Mouse (Mus musculus): ENCODE data around the gene Kcnh4.
A peak's percentile ranks its signal among the peaks of the same experiment; 100 is the strongest.
"Not testable (repeated sequence)": the region's sequence is repeated elsewhere in the genome, so short reads cannot be mapped to it uniquely, and the experiment has no call there.

The Kcnh4 gene

DNA sequence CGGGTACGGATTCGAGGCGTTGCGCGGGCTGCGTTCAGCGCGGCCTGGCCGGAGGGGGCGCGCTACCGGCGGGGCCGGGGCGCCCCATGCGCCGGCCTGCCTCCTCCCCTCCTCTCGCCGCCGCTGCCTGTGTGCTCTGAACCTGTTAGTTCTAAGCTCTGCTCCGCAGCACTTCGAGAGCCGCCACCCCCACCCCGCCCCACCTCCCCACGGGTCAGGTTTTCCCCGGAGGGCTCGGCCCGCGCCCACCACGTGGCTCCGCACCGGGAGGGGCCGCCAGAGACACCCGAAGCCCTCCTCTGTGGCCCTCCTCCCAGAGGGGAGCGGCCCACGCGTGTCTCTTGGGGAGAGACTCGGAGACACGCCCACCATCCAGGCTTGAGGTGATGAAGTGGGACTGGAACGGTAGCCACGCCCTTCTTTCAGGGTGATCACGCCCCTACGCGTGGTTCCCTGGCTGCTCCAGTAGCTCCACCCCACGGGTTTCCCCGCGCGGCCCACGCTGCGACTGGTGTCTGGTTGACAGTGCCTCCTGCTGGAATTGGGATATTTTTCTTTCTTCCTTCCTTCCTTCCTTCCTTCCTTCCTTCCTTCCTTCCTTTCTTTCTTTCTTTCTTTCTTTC is at the start of gene Kcnh4:
TSS of gene Kcnh4 (minus strand) at position 332 of the 623 bp plus-strand sequence.
- DNase-seq, result peak; percentile 91 to 93

DNA sequence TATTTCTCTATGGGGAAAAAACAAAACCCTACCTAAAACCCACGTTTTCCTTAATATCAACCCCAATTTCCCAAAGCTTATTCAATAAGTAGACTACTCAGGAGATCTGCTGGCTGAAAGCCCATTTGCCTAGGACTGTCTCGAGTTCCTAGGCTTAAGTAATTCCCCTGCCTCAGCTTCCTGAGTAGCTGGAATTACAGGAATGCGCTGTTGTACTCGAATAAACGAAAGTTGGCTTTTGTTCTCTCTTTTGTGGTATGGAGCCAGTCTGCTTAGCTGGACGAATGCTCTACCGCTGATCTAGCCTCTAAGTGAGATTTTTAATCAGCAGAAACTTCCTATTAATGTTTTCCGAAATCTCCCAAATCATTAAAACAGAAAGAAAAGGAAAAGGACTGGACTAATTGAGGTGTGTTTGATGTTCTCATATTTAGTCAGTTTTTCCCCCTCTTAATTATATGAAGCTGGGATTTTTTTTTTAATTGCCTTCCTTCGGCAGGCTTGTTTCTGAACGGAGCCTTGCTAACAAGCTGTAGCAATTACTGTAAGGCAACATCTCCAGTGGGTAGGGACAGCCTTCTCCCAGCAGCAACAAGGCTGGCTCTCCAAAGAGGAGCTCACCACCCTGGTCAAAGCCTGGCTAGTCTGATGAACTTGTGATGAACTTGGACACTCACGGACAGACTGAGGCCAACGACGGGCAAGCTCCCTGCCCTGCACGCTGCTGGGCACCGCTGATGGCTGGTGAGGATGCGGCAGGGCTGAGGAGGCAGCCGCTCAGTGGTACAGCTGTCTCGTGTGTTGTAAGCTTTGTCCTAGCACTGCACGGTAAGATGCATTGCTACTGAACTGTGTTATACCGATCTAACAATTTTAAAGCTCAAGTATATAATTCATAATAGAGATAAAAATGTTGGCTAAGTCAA is 46.9 kb upstream of the Kcnh4 start:
- DNase-seq, result no peak

DNA sequence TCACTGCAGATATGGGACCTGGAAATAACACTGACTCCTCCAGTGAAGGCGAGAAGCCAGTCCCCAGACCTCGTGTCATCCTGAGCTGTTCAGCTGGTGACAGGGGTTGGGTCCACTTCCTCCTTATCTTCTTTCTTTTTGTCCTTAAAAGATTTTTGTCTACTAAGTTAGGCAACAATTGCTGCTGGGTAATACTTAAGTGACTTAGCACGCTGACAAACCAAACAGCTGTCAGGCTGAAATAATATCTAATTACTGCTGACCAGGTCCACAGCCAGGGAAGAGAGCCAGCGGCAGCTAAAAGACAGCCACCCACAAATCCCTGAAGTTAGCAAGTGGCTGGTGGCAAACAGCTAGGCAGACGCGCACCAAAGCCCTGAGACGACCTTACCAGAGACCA is 45.8 kb upstream of the Kcnh4 start:
- DNase-seq, result no peak

DNA sequence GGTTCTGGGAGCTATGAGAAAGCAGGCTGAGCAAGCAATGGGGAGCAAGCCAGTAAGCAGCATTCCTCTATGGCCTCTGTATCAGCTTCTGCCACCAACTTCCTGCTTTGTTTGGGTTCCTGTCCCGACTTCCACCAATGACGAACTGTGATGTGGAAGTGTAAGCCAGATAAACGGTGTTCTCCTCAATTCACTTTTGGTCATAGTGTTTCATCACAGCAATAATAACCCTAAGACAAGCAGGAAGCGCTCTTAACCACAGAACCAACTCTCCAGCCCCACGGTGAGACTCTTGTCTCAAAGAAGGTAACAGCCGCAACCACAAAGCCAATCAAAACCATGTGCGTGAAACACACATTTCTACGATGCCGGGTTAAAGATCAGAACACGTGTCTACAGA is 44.7 kb upstream of the Kcnh4 start:
- DNase-seq, result no peak

DNA sequence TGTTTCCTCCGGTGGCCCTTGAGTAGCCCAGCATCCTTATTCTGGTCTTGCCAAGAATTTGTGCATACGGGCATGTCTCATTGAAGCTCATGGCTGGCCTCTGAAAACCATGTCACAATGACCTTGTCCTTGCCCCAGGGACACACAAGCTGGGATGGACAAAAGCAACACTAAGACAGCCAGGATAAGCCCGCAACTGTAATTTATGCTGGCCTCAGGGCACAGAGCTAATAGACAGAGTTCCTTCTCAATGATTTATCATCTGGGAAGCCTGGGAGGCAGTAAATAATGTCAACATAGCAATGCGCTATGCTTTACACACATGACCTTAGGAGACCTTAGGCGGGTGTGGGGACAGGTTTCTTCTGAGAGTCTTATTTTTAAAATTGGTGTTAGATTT is 39.7 kb upstream of the Kcnh4 start:
- no peak for DNase-seq

DNA sequence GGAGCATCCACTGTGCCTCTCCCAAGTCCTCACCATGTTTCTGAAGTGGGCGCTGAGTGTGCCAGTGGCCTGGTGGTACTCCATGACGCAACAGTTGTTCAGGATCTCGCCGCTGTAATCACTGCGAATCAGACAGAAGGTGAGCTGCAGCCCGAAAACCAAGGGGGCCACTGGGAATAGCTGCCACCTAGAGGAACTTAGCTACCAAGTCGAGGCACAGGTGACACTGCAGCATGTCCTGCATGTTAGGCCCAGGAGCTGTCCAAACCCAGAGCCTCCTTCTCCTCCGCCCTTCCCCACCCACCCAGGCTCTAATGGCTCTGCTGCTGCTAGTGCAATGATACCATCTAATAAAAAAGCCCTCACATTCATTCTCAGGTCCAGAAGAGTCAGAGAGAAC is 36.8 kb upstream of the Kcnh4 start:
- DNase-seq, result no peak

DNA sequence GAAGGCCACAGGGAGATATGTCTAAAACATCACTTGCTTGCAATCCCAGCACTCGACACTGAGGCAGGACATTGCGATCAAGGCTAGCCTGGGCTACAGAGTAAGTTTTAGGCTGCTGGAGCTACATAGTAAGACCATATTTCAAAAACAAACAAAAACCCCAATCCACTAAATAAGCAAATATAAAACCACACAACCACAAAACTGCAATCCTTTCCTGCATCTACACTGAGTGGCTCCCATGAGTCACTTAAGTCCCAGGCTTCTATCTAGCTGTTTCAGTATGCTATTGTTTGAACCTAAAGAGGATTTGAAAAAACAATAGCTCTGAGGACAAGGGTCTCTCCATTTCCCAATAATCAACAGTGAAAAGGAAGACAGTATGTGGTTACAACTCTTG is 35.6 kb upstream of the Kcnh4 start:
- no peak for DNase-seq

DNA sequence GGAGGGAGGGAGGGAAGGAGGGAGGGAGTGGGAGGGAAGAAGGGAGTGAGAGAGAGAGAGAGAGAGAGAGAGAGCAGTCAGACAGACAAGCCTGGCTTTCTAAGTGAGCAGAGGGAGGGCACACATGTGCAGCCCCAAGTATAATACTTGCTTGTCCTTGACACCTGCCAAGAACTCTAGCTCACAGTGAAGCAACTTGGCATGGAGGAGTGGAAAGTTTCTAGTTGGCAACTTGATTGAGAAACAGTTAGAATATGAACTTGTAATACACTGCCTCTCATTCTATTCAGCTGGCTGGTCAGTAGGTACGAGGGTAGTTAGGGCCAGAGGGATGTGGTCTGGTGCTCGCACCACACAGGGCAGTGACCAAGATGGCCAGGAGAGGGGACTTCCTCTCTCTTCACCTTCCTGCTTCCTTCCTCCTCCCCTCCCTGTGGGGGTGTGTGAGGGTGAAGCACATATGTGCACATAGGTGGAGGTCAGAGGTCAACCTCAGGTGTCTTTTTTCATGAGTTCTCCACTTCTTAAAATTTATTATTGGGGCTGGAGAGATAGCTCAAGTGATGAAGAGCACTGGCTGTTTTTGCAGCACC is 31.8 kb upstream of the Kcnh4 start:
- DNase-seq, result no peak

DNA sequence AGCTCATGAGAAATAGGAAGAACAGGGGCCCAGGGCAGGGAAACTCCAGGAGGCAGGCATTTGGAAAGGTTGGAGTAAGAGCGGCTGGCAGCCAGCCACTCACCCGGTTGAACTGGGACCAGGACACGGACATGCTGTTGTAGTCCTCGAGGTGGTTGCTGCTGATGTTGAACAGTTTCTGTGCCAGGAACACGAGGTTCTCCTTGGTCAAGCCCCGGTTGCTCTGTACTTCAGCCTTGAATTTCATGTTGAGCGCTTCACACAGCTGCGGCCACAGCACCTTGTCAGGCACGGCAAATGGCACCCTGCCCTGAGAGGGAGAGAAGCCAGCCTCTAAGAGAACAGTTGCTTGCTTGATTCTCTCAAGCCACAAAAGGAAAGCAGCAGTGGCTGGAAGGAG is 30.9 kb upstream of the Kcnh4 start:
- DNase-seq, result not testable (repeated sequence)

DNA sequence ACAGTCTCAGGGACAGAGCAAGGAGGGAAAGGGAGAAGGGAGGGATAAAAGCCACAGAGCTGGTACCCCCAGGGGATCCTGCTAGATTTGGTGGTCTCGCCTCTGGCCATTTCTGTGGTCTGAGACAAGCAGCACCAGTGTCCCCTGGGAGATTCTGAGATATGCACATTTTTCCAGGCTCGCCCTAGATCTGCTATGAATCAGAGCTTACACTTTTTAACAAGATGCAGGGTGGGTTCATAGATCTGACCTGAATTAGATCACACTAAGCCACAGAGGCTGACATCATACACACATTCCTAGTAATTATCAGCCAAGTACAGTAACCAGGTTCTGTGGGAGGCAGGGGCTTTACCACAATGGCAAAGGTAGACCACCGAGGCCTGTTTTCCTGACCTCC is 30.0 kb upstream of the Kcnh4 start:
- no peak for DNase-seq

DNA sequence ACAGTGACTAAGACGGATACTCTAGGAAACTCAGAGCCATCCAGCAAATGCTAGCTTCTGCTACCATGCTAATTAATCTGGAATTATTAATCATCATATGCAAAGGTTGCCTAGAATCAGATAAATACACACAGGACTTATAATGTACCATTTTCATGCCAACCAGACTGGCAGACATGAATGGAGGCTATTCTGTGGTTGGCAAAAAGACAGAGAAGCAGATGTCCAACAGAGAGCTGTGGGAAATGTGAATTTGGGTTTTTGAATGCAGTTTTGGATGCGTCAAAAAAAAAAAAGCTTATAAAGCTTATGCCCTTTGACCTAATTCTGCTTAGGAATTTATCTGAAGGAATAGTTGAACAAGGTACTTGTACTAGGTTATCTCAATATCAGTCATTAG is 26.0 kb upstream of the Kcnh4 start:
- DNase-seq, result no peak

DNA sequence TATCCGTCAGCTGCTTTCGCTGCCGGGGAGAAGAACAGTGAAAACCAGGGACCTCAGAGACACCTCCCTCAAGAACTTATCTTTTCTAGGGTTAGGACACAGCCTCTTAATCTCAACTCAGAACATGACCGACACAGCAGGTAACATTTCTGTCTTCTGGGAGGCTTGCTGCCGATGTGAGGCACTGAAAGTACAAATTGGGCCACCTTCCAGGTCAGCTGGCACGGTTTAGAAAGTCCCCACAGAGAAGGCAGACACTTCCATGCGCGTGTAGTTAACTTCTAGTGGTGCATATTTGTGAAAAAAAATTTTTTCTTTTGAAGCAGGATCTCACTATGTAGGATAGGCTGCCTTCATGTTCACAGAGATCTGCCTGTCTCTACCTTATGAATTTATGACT is 24.5 kb upstream of the Kcnh4 start:
- no peak for DNase-seq

DNA sequence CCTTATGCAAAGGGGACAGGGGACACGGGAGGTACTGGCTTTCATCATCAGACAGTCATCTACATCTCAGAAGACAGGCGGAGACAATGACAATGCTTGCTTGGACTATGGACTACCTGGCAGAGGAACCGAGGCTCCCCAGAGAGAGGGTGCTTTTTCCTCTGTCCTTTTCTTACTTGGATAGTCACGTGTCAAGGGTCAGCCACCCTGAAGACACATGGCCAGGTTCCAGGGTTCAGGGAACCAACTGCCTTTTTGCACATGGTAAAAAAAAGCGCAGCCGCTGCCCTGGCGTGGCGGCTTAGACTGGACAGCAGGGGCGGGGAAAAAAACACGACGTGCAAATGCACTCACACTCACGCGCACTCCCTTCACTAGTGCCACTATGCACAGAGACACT is 22.8 kb upstream of the Kcnh4 start:
- DNase-seq, result no peak

DNA sequence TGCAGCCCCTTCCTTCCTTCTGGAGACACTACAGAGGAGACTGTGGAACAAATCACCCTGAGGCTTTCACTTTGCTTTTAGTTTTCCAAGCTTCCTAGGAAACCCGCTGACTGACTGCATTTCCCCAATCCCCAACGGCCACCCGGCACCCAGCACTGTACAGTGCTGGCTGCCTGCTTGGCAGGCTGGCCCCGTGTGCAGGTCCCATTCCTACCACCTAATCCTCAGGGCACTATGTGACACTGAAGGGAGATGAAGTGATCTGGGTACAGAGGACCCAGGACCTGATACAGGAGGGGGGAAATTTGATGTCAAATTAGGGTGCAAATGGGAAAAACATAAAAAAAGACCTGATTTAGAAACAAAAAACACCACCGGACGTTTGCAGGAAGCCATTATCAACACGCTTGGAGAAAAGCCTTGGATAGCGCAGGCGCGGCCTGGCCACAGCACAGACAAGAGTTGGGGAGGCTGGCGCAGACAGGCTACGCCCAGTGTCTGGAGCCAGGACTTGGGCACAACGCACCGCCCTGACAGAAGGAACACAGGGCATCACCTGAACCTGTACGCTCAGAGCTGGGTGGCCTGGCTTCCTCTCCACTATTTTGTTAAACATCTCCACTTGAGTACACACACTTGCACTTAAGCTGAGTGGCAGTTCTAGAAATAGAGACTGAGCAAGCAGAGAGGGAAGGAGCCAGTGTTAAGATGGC is 22.2 kb upstream of the Kcnh4 start:
- DNase-seq, result no peak

DNA sequence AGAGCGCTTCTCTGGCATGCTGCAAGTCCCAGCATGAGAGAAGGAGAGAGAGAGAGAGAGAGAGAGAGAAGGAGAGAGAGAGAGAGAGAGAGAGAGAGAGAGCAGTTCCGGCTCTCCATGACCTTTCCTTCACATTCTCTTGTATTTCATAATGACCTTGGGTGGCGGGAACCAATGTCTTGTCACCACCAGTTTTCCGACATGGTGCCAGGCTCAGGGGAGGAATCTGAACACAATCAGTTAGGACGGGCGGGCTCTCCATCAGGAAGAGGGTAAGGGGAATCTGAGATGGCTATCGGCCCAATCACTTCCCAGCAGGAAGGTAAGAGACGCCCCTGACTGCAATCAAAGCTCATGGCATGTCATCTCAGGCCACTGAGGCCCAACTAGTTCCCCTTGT is 20.5 kb upstream of the Kcnh4 start:
- DNase-seq, result no peak

DNA sequence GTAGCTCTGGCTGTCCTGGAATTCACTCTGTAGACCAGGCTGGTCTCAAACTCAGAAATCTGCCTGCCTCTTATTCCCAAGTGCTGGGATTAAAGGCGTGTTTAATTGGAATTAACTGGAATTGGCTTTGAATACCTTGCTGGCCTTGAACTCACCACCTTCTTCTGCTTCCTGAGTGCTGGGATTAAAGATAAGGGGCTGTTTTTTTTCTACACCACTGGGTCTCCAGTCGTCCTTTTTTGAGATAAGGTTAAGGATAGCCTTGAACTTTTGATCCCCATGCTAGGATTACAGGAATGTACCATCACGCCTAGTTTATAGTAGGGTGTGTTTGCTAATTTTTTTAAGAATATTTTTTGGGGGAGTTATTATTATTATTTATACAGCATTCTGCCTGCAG is 18.3 kb upstream of the Kcnh4 start:
- no peak for DNase-seq

DNA sequence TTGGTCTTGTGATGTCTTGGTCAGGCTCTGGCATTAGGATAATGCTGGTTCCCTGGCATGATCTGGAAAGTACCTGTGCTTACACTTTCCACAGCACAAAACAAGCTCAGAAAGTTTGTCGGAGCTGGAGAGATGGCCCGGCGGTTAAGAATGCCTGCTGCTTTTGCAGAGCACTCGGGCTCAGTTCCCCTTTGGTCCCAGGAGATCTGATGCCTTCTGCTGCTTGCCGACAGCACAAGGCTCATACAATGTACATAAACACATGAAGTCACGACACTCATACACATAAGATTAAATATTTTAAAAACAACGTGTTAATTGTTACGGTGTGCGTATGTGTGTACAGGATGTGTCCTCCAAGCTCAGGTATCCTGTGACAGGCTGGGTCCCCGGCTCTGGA is 16.2 kb upstream of the Kcnh4 start:
- DNase-seq, result peak; percentile 72 to 76

DNA sequence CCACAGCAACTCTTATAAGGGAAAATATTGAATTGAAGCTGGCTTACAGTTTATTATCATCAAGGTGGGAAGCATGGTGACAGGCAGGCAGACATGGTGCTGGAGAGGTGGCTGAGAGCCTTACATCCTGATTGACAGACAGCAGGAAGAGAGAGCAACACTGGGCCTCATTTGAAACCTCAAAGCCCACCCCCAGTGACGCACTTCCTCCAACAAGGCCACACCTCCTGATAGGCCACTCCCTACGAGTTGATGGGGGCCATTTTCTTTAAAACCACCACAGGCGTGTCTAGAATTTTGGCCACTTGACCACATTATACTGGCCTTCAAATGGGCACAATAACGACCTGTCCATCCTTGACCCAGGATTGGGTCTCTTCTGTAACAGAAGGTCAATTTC is 14.5 kb upstream of the Kcnh4 start:
- DNase-seq, result peak; percentile 57 to 61

DNA sequence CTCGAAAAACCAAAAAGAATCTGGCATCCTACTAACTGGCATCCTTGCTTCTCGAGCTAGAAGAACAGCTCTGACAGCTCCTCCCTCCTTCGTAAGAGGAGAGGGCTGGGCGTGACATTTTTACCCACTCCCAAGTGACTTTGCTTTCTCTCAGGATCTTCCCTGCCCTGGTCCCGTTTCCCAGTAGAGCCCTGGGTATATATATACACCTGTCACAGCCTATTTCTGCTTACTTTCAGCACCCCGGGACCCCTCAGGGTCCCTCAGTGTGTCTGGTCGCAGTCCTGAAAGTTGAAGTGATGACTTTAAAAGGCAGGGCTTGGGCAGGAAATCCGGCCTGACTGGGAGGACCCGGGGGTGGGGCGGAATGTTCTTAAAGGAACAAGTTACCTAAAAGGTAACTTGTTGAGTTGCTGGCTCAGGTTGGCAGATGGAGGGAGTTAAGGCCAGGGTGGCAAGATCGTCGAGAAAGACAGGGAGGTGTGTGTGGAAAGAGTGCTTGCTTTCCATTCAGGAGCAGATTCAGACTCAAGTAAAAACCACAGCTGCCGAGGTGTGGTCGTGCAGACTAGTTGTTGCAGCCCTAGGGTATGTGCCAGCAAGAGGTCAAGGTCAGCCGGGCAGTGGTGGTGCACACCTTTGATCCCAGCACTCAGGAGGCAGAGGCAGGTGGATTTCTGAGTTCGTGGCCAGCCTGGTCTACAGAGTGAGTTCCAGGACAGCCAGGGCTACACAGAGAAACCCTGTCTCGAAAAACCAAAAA is 11.1 kb upstream of the Kcnh4 start, which contains the start of gene Ghdc:
TSS of gene Ghdc (minus strand) at position 312 of the 763 bp plus-strand sequence.
- peak; percentile 87 to 90 for DNase-seq

DNA sequence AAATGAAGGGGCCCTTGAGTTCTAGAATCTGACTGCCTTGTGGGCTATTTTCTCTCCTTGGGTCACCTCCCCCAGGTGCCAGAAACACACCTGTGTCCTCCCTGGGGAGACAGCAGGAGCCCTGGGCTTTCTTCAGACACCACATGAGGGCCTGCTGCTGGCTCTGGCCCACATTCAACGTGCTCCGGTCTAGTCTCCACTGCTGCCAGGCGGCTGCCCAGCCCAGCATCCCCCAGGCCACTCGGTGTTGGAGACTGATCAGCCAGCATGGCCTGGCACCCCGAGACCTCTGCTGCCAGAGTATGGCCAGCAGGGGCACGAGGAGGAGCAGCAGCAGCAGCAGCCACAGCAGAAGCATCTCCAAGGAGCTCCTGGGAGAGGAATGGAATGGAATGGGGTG is 10.2 kb upstream of the Kcnh4 start:
- no peak for DNase-seq

DNA sequence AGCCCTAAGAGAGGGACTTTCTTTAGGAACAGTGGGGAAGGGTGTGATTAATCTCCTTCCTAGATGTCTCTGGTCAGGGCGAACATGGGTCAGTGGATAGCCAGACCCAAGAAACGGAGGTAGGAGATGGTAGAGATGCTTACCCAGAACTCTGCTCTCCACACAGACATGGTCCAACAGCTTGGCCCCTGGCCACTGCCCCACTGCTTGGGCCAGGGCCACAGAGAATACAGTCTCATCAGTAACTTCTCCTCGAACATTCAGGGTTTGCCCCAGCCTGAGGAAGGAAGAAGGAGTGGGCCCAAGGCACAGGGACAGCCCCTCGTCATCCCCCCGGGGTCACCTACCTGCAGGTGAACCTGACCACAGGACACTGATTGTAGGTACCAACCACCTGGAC is 8.1 kb upstream of the Kcnh4 start:
- no peak for DNase-seq

DNA sequence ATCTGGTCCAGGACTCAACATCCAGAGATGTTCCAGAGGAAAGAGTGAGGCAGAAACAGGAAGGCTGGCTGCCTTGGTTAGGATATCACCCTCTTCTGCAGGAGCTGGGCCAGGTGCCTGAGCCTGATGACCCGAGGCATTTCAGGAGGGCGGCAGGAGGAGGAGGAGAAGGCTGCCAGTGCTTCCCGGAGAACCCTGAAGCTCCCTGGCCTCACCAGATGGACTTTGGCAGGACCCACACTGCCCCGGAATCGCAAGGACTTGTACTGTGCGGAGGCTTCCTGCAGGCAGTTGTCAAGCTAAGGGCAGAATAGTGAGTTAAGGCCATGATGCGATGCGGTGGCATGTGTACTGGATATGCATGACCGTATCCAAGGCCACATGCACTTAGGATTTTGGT is 7.0 kb upstream of the Kcnh4 start:
- DNase-seq, result no peak

DNA sequence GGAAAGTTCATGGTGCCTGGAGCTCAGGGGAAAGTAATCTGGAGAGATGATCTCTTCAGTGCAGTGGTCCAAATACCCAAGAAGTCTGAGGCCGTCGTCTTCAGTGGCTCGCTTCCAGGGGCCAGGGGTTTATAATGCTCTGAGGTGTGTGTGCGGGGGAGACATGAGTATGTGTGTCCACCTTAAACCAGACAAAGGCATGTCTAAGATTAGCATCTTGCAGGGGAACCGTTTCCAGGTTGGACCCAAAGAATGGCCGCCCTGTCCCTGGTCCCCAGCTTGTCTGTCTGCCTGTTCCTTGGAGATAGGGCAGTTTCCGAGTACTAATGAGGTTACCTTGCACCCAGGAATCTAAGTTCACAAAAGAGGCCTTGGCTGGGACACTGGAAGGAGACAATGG is 3.1 kb upstream of the Kcnh4 start, which contains the start of gene Hcrt:
TSS of gene Hcrt (minus strand) at position 101 of the 400 bp plus-strand sequence.
- DNase-seq, result no peak
